Mouse (Mus musculus) thymus, postnatal 10 days (tissue): ENCODE results near the gene Mfsd13b.

ENCODE experiments used
- DNase-seq, 2 experiments: peaks; one replicate each; pipeline ENCODE4 v3.0.0; 2021; ENCODE audit warnings: low spot score in 2 of 2

The Mfsd13b gene

GRCm38 (mm10) chr7:121043510-121043909 is 61.2 kb downstream of the Mfsd13b start:
- DNase-seq: no peak

GRCm38 (mm10) chr7:121044251-121044650 is 61.9 kb downstream of the Mfsd13b start:
- DNase-seq: no peak

GRCm38 (mm10) chr7:121045671-121046453 is 63.6 kb downstream of the Mfsd13b start:
- DNase-seq: no peak

- DNase-seq: no peak
These were observed 65.3 kb downstream of the Mfsd13b start for GRCm38 (mm10) chr7:121047624-121048023.

- no peak for DNase-seq
These were observed 70.8 kb downstream of the Mfsd13b start for GRCm38 (mm10) chr7:121053071-121053470.

GRCm38 (mm10) chr7:121059477-121060218 is 77.3 kb downstream of the Mfsd13b start:
- no peak for DNase-seq

GRCm38 (mm10) chr7:121064309-121064708 is 82.0 kb downstream of the Mfsd13b start:
- DNase-seq: peak in 1 of 2 experiments; percentile 34
